Mouse (Mus musculus): Measurements from ENCODE around the gene Tm9sf4. TPM values are rescaled to one million over a fixed set of nuclear protein-coding genes. Genes with fewer than 3 reads are reported as not detected.

The Tm9sf4 gene
- total RNA-seq, 2 experiments from 2014 or later: 101 to 106 TPM

- no peak for DNase-seq (ENCODE audit: low spot score in 2 of 2)
Observed at GRCm38 (mm10) chr2:153213351-153213750, 52.2 kb downstream of the Tm9sf4 start.

- DNase-seq (ENCODE audit: low spot score in 2 of 2): no peak
Observed at GRCm38 (mm10) chr2:153214771-153215259, 53.7 kb downstream of the Tm9sf4 start.

- DNase-seq (ENCODE audit: low spot score in 2 of 2): no peak
Observed at GRCm38 (mm10) chr2:153215421-153215820, 54.3 kb downstream of the Tm9sf4 start.

GRCm38 (mm10) chr2:153217826-153218340 lies 56.8 kb downstream of the Tm9sf4 start:
- DNase-seq (ENCODE audit: low spot score in 2 of 2): no peak

DNA sequence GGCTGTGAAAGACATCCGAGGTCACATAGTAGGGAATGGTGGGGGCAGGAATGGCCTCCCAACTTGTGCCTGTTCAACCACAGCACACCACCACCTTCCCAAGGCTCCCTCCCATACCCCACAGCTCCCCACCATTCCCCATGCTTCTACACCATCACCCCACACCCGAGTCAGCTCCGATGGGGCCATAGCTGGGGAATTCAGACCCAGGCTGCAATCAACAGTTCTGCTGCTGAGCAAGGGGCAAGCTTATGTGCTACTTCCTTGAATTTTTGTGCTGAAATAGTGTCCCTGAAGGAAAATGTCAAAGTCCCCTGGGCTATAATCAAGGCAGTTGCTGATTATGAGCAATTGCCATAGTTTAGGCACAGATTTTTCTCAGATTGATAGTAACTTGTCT lies 57.4 kb downstream of the Tm9sf4 start:
- no peak for DNase-seq (ENCODE audit: low spot score in 2 of 2)

DNA sequence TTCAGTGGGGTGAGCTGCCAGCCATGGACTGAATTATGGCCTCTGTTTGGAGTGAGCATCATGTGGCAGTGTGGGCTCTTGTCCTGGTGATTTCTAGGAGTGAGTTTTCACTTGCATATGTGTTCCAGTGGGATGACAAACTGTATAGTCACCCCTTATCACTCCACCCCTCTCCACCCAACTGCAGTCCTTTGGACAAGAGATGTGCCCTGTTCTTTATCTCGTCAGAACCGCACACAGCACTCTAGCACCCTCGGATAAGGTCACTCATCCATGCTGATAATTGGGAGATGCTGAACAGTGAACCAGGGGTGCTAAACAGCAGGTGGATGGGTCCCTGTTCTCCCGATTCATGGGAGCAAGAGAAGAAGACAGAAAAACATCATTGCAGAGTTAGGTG lies 60.5 kb downstream of the Tm9sf4 start:
- DNase-seq (ENCODE audit: low spot score in 2 of 2): no peak

GRCm38 (mm10) chr2:153222130-153222529 lies 61.0 kb downstream of the Tm9sf4 start:
- no peak for DNase-seq (ENCODE audit: low spot score in 2 of 2)

- no peak for DNase-seq (ENCODE audit: low spot score in 2 of 2)
Observed at GRCm38 (mm10) chr2:153222566-153222965, 61.5 kb downstream of the Tm9sf4 start.

GRCm38 (mm10) chr2:153224946-153225594 lies 64.0 kb downstream of the Tm9sf4 start, which contains the start of gene Tspyl3:
TSS of gene Tspyl3 (minus strand) at chr2:153225441.
- DNase-seq (ENCODE audit: low spot score in 2 of 2): no peak

- DNase-seq (ENCODE audit: low spot score in 2 of 2): no peak
Observed at GRCm38 (mm10) chr2:153225595-153225953, 64.5 kb downstream of the Tm9sf4 start.

DNA sequence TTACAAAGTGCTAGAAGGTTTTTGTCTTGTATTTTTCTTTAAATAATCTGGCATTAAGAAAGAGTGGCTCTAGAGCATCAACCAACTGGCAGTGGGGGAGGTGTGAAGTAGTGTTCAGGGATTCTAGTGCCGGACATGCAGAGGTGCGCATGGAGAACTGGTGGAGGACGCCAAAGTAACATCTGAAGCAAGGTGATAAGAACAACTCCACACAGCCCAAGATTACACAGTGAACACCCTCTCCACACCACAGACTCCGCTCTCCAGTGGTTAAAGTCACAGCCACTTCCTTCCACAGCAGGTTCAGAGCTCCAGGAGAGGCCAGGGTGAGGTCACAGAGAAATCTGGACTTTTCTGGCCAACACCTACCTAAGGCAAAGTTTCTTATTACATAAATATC lies 66.9 kb downstream of the Tm9sf4 start:
- DNase-seq (ENCODE audit: low spot score in 2 of 2): no peak

GRCm38 (mm10) chr2:153228523-153228922 lies 67.4 kb downstream of the Tm9sf4 start:
- DNase-seq (ENCODE audit: low spot score in 2 of 2): no peak

DNA sequence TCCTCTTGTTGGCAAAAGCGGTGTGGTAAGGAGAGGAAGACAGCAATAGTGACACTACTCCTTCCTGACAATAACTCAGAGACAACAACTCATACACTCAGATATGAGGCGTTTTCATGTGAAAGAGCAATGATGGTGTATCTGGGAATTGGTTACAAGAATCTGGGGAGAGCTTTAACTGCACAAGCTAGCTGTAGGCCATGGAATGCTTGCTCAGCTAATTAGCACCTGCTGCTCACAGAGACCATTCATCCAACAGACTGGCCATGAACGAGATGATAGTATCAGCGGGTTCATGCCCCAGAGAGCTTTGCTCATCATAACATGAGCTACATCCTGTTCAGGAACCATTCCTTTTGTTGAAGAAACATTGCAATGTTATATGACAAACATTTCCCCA lies 76.1 kb downstream of the Tm9sf4 start:
- DNase-seq (ENCODE audit: low spot score in 2 of 2): no peak

- no peak for DNase-seq (ENCODE audit: low spot score in 2 of 2)
Observed at GRCm38 (mm10) chr2:153237891-153238290, 76.8 kb downstream of the Tm9sf4 start.

GRCm38 (mm10) chr2:153238406-153238805 lies 77.3 kb downstream of the Tm9sf4 start:
- no peak for DNase-seq (ENCODE audit: low spot score in 2 of 2)

DNA sequence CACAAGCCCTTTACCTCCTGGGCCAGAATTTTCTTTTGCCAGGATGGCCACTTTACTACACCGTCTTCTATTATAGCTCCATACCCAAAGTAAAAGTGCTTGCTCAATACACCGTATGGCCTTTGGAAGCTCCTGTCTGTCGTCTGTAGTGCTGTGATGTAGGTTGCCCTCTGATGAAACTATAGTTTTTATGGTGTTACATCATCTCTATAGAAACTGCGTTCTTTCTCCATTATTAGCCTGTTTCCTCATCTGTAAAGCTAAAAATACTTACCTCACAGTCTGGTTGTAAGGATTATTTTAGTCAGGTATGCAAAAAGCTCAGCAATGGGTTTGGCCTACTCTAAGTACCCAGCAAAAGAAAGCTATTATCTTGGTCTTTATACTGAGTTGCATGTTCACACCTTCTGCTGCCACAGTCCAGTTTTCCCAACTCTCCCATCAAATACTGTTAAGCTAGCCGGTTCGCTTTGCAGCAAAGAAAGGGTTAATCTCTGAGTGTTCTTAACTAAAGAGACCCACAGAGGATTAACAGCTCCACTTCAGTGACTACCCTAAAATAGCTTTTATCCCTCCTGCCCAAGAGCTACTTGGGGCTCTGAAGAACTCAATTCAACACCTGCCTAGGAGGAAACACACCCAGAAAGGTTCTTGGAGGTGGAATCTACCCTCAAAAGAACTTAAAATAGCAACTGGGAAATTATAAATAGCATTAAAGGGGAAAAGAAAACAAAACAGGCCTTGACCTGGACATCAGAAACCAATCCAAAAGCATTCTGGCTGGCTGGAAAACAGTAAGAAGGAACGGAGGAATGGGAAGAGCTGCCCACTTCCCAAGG lies 78.1 kb downstream of the Tm9sf4 start:
- DNase-seq (ENCODE audit: low spot score in 2 of 2): no peak

DNA sequence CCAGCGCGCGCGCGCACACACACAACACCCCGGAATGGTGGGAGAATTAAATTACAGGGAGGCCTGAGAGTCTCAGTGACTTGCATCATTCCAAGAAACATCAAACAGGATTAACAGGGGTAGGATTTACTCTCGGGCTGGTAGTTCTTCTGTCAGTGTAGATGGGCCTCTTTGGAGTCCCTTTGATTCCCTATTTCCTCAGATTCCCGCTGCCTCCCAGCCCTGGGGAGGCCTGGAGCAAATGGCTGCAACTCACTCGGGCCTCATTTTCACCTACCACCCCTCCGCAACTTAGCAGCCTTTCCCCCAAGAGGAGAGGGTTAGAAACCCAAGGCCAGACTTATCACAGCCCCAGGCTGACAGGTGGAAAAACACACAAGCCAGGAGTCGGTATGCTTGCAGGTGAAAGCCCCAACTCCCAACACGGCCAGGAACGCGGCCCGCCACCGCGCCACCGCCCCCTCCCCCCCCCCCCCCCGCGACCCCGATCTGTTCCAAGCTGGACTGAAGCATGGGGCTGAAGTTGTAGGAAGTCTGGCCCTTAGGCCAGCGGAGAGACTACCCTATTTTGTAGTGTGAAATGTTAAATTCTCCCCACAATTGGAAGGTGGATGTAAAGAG lies 78.9 kb downstream of the Tm9sf4 start:
- DNase-seq (ENCODE audit: low spot score in 2 of 2): no peak

DNA sequence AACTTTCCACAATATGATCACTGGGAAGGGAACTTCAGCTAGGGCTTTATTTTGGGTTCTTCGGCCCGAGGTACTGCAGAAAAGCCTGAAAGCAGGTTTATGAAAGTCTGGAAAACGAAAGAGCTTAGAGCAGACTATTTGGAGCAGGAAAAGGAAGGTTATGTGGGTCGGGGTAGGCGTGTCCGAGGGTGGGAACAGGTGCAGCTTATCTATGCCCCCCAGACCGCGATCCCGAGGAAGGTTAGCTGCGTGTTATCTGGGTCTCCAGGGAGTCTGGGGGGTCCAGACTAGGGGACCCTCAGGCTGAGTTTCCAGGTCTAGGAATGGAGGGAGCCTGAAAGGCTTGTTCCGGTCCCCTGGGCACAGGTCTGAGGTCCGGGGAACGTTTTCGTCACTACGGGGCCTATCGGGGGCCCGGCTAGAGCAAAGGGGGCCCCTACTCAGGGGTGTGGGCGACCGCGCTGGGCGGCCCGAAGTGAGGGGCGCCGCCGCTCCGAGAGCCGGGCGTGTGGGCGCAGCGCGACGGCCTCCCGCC lies 79.7 kb downstream of the Tm9sf4 start:
- DNase-seq (ENCODE audit: low spot score in 2 of 2): no peak

- peak; percentile 78 for DNase-seq (ENCODE audit: low spot score in 2 of 2)
Observed at GRCm38 (mm10) chr2:153241250-153242014, 80.3 kb downstream of the Tm9sf4 start, which contains the start of the genes Plagl2 and Pofut1. TSS of gene Plagl2 (minus strand) at chr2:153241426. TSS of gene Pofut1 (plus strand) at chr2:153241533.

DNA sequence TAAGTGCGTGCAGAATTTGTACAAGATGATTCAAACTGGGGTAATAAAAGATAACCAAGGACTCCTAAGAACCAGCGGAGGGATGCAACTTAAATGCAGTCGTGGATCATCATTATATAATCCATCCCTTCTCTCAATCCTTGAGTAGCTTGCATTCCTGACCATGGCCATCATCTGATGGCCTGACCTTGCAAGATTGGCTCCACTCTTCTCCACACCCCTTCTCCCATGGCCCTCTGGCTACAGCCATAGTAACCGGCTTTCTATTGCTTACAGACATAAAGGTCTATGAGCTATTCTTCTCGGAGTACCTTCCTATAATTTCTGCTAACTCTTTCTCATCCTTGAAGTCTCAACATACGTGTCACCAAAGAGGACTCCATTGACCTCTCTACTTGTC lies 81.1 kb downstream of the Tm9sf4 start:
- DNase-seq (ENCODE audit: low spot score in 2 of 2): no peak

- DNase-seq (ENCODE audit: low spot score in 2 of 2): no peak
Observed at GRCm38 (mm10) chr2:153249751-153250150, 88.6 kb downstream of the Tm9sf4 start.
